Mouse (Mus musculus) forebrain, postnatal 0 days (tissue): ENCODE measurements at regions not wholly inside any gene's neighbourhood (a gene's known extent, or its start where the extent isn't known, plus 50 kb on each side); places are given as distances from the start of the nearest gene placed in this dataset.

Experiments
- ATAC-seq: fragments of 200-750 bp; cut with Nextera tagmentation; 2 replicates; pipeline ENCODE4 v1.8.0; 2017; ENCODE audit warnings: mild to moderate bottlenecking, moderate library complexity
- DNase-seq: peaks from one replicate; pipeline ENCODE4 v3.0.0-alpha.2; 2015
- H3K27ac ChIP-seq: fragments of 300-500 bp; sonication (generic); 2 replicates; pipeline ENCODE4 v1.5.1; 2014; ENCODE audit warnings: low read depth, mild to moderate bottlenecking, antibody characterized with exemption, low read length, moderate library complexity, mixed read lengths
- H3K27me3 ChIP-seq: fragments of 300-500 bp; sonication (generic); 2 replicates; pipeline ENCODE4 v1.6.1; 2014; ENCODE audit warnings: mild to moderate bottlenecking, low read length, mixed read lengths; ENCODE audit not compliant: insufficient read depth
- H3K36me3 ChIP-seq: fragments of 300-500 bp; sonication (generic); 2 replicates; pipeline ENCODE4 v1.6.1; 2014; ENCODE audit warnings: mild to moderate bottlenecking, moderate library complexity; ENCODE audit not compliant: insufficient read depth
- H3K4me1 ChIP-seq: fragments of 300-500 bp; sonication (generic); 2 replicates; pipeline ENCODE4 v1.6.1; 2014; ENCODE audit warnings: antibody characterized with exemption; ENCODE audit not compliant: insufficient read depth
- H3K4me2 ChIP-seq: fragments of 300-500 bp; sonication (generic); 2 replicates; pipeline ENCODE4 v1.6.1; 2014; ENCODE audit warnings: low read depth, mild to moderate bottlenecking, moderate library complexity
- H3K4me3 ChIP-seq: fragments of 300-500 bp; sonication (generic); 2 replicates; pipeline ENCODE4 v1.5.1; 2014; ENCODE audit warnings: low read depth, low read length, mixed read lengths
- H3K9ac ChIP-seq: fragments of 300-500 bp; sonication (generic); 2 replicates; pipeline ENCODE4 v1.6.1; 2014; ENCODE audit warnings: mild to moderate bottlenecking
- H3K9me3 ChIP-seq: fragments of 300-500 bp; sonication (generic); 2 replicates; pipeline ENCODE4 v1.6.1; 2016; ENCODE audit warnings: low read length
- CTCF ChIP-seq: sonication (generic); IDR thresholded peaks from 2 replicates; pipeline ENCODE4 v1.5.1; 2016; ENCODE audit warnings: antibody characterized with exemption, control low read depth, low read depth
- WGBS: fragments of 180-500 bp; shearing (Covaris S2); extraction: QIAGEN DNeasy Blood & Tissue Kit; methylation state at CpG from one replicate; pipeline ENCODE4 v1.1.7; 2014; 5-methylcytosine and 5-hydroxymethylcytosine counted together

GRCm38 (mm10) chr14:67536787-67537659 lies 1528.0 kb upstream of the Gulo start:
- Histone ChIP-seq H3K27me3 (peaks cover 3% of the 10 kb centered on the region; the same call in 1 of the 2 replicates), H3K9ac (no peak overlapping the region)

DNA sequence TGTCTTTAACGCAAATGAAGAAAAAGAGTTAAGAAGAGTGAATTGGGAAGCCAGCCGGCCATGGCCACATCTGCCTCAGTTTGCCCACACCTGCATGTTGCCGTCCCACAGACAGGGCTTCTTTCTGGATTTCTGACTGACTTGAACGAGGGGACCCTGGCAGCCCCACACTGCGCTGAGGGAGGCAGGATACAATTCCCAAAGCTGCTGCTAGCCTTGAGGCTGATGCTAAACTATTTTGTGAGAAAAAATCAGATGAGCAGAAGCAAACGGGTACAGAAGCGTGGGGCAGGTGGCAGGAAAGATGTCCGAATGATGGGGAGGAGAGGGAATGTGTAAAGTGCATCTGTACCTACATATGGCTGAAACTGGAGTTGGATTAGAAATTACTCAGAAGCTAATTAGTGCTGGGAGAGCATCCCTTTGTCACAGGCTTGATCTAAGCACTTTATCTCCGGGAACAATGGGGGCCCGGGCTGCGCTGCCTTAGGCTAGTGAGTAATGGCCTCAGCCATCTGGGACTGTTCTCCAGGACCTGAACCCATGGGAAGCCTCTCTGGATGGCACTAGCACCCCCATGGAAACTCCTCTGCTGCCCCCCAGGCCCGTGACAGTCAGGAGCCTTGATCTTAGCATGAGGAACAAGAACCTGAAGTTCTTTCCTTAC lies 1497.9 kb upstream of the Gulo start:
- Histone ChIP-seq H3K9ac (no peak overlapping the region), H3K27me3 (no peaks in the 10 kb centered on the region; the same call in 1 of the 2 replicates), H3K4me1 (no peaks in the 10 kb centered on the region), H3K27ac (no peak overlapping the region), H3K4me2 (no peak overlapping the region), H3K9me3 (no peaks in the 10 kb centered on the region), H3K4me3 (no peak overlapping the region), H3K36me3 (no peaks in the 10 kb centered on the region)
- no peak for TF ChIP-seq CTCF
- ATAC-seq (no peak), DNase-seq (no peak)
- 61% methylated on average over 12 of the region's 12 CpGs for WGBS

More at GRCm38 (mm10) chr14:67536787-67537659, 1528.0 kb upstream of the Gulo start:
- Histone ChIP-seq H3K36me3 (no peaks in the 10 kb centered on the region), H3K27ac (no peak overlapping the region), H3K4me2 (no peak overlapping the region), H3K4me1 (peaks cover 17% of the 10 kb centered on the region), H3K4me3 (no peak overlapping the region), H3K9me3 (no peaks in the 10 kb centered on the region)
- ATAC-seq (peak; percentile 86), DNase-seq (peak; percentile 84)
- 11% methylated on average over 8 of the region's 8 CpGs for WGBS
- no peak for TF ChIP-seq CTCF

DNA sequence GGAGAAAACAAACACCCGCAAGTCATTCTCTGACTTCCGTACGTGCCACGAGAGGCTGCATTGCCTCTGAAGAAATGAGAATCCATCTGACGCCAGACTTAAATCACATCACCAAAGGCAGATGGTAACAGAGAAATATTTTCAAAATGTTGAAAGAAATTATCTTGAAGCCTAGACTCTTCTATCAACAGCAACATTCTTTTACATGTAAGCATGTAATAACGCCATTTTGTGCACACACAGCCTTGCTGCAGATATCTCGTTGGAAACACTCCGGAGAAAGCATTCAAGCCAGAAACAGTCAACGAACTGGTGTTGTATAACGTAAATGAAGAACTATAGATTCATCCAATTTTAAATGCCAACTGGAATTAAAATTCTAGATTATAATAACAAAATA lies 1483.1 kb upstream of the Gulo start:
- no peak for TF ChIP-seq CTCF
- Histone ChIP-seq H3K4me3 (no peak overlapping the region), H3K9ac (no peak overlapping the region), H3K4me1 (no peaks in the 10 kb centered on the region), H3K36me3 (no peaks in the 10 kb centered on the region), H3K27ac (no peak overlapping the region), H3K27me3 (no peaks in the 10 kb centered on the region), H3K9me3 (no peaks in the 10 kb centered on the region), H3K4me2 (no peak overlapping the region)
- DNase-seq (peak; percentile 41), ATAC-seq (no peak)
- WGBS: 64% methylated on average over 10 of the region's 10 CpGs

GRCm38 (mm10) chr14:67486676-67487075 lies 1477.7 kb upstream of the Gulo start:
- TF ChIP-seq CTCF: no peak
- Histone ChIP-seq H3K36me3 (no peaks in the 10 kb centered on the region), H3K9ac (no peak overlapping the region), H3K4me3 (no peak overlapping the region), H3K27me3 (no peaks in the 10 kb centered on the region), H3K4me2 (no peak overlapping the region), H3K27ac (no peak overlapping the region), H3K9me3 (no peaks in the 10 kb centered on the region), H3K4me1 (no peaks in the 10 kb centered on the region)
- DNase-seq (no peak), ATAC-seq (no peak)
- 32% methylated on average over 10 of the region's 10 CpGs for WGBS

DNA sequence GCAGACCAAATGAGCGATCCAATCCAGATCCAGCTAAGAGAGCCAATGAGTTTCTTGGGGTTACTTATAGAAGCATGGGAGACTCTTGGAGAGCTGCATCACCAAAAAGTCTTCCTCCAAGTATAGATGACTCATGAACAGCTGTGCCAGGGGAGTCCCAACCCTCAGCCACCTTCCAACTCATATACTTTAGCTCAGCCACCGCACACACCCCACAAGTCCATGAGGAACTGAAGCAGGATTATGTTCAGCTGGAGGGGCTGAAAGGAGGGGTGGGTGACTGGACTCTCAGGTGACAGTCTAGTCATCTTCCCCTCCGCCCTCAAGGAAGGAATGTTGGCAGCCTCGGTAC lies 1476.4 kb upstream of the Gulo start:
- Histone ChIP-seq H3K9ac (no peak overlapping the region), H3K27me3 (no peaks in the 10 kb centered on the region), H3K27ac (no peak overlapping the region), H3K9me3 (no peaks in the 10 kb centered on the region), H3K4me2 (no peak overlapping the region), H3K4me1 (no peaks in the 10 kb centered on the region), H3K4me3 (no peak overlapping the region), H3K36me3 (no peaks in the 10 kb centered on the region)
- DNase-seq (no peak), ATAC-seq (no peak)
- 92% methylated on average over 4 of the region's 4 CpGs for WGBS
- TF ChIP-seq CTCF: no peak

DNA sequence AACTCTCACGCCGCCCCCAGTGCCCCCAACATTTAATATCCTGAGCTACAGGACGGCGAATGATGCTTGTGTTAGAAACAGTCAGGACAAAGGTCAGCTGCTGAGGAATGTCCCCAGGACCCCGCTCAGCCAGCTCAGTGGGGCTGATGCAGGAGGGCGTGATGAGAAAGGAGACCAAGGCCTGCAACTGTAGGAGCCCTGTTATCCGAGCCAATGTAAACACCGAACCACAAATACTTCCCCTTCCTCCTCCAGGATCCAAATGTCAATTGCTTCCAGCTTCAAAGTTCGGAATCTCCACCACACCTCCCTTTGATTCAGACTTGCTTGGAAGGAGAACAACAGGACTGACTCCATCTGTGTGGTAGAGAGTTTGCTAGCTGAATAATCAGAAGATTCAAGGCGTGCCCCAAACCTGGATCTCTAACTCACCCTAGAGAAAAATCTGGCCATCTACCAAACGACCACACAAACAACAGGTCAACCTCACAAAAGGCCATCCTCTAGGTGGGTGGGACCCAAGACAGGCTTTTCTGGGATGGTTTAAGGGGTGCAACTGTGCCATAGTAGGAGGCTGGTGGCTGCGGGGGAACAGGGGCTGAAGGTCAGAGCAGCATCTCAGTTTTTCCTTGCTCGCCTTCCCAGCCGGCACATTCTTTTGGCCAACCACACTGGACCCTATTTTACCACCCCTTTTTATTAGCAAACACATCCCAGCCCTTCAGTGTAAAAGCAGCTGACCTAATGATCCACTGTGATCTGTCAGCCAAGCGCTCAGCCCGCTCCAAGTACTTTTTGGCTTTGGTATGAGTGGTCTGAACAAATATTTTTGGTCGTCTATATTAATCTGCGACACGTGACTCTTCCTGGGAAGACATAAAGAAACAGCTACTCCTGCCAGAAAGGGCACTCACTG lies 1475.8 kb upstream of the Gulo start:
- H3K4me2 ChIP-seq: no peak overlapping the region
- no peaks in the 10 kb centered on the region for H3K9me3 ChIP-seq
- WGBS: 70% methylated on average over 19 of the region's 19 CpGs
- DNase-seq: no peak
- no peaks in the 10 kb centered on the region for H3K4me1 ChIP-seq
- no peaks in the 10 kb centered on the region for H3K36me3 ChIP-seq
- H3K4me3 ChIP-seq: no peak overlapping the region
- no peak overlapping the region for H3K9ac ChIP-seq
- no peak for TF ChIP-seq CTCF
- no peak overlapping the region for H3K27ac ChIP-seq
- no peak for ATAC-seq
- 0 out of 2 replicates have a peak, but pooled peaks cover under 1% of the 10 kb centered on the region for H3K27me3 ChIP-seq
